Mouse (Mus musculus): ENCODE measurements at regions not wholly inside any gene's neighbourhood (a gene's known extent, or its start where the extent isn't known, plus 50 kb on each side); places are given as distances from the start of the nearest gene placed in this dataset.

DNA sequence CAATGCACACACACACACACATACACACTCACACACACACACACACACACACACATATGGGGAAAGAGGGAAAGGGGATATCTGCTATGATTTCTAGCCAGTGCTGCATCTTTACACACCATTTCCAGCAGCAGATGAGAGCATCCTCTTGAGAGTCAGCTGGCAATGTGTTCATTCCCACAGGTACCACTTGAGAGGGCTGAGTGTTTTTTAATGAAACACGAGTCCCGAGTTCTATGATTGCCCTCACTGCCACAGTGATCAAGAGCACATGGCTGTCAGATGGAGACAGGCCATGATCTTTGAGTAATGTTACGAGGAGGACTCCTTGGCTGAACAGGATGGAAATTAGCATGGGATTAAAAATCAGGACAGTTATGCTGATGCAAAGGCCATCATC is 589.3 kb downstream of the Dcdc2c start:
- TF ChIP-seq CTCF (IDR thresholded peaks at IDR 0.05; ENCODE audit: control insufficient read depth, insufficient read depth, insufficient read length) (no peak), USF1 (IDR thresholded peaks at IDR 0.05; ENCODE audit: low read depth) (no peak), MYOD1 (IDR thresholded peaks at IDR 0.05; ENCODE audit: control insufficient read depth, insufficient read length, low read depth) (no peak), MAX (IDR thresholded peaks at IDR 0.05) (no peak), CEBPB (IDR thresholded peaks at IDR 0.05; ENCODE audit: low read depth) (no peak), FOSL1 (IDR thresholded peaks at IDR 0.05; ENCODE audit: insufficient read depth, low read length, poor library complexity, severe bottlenecking) (no peak), MYOG (IDR thresholded peaks at IDR 0.05; ENCODE audit: control insufficient read depth, extremely low read depth, insufficient read length) (no peak)
